Mouse (Mus musculus) cerebellum, adult 2 months (tissue): Measurements from ENCODE around the gene Sde2. TPM values are rescaled to one million over a fixed set of nuclear protein-coding genes. Genes with fewer than 3 reads are reported as not detected.

ENCODE experiments used
- DNase-seq, 2 experiments: peaks; one replicate each; pipeline ENCODE4 v3.0.0; 2021
- H3K27ac ChIP-seq: fragments of 200-500 bp; 2 replicates; pipeline ENCODE4 v1.5.1; 2012; ENCODE audit warnings: low read length, control low read depth, inconsistent platforms; ENCODE audit not compliant: insufficient read depth
- H3K27me3 ChIP-seq: fragments of 200-500 bp; 2 replicates; pipeline ENCODE4 v1.6.1; 2012; ENCODE audit warnings: inconsistent platforms, mild to moderate bottlenecking, low read length, moderate library complexity; ENCODE audit not compliant: control insufficient read depth, insufficient read depth
- H3K4me1 ChIP-seq: fragments of 200-500 bp; 2 replicates; pipeline ENCODE4 v1.6.1; 2011; ENCODE audit warnings: low read length; ENCODE audit not compliant: control insufficient read depth, insufficient read depth
- H3K4me3 ChIP-seq: fragments of 200-500 bp; replicated peaks from 2 replicates; pipeline ENCODE3; 2011; ENCODE audit warnings: mild to moderate bottlenecking, low read depth, low read length, control low read depth; ENCODE audit not compliant: insufficient read depth
- CTCF ChIP-seq: fragments of 200-500 bp; IDR thresholded peaks from 2 replicates; pipeline ENCODE4 v1.5.1; 2011; ENCODE audit warnings: low read depth, mild to moderate bottlenecking, control low read depth, low read length, moderate library complexity, borderline replicate concordance; ENCODE audit not compliant: insufficient read depth
- POLR2A ChIP-seq: fragments of 200-500 bp; IDR thresholded peaks from 2 replicates; pipeline ENCODE4 v1.6.1; 2011; ENCODE audit warnings: low read length, control low read depth, borderline replicate concordance; ENCODE audit not compliant: insufficient read depth
- WGBS: fragments of 180-500 bp; shearing (Covaris S2); methylation state at CpG from one replicate; pipeline ENCODE4 v1.1.7; 2018; 5-methylcytosine and 5-hydroxymethylcytosine counted together
- polyA plus RNA-seq: library from polyadenylated mRNA; depleted of rRNA; stranded (reverse); fragments of >200 nt; gene quantifications from 2 replicates; pipeline ENCODE4 v1.2.3, GENCODE M21; 2012

The Sde2 gene
- polyA plus RNA-seq, 1 experiment = 16.8 TPM

- DNase-seq = peak; percentile 62 to 70
- H3K27me3 ChIP-seq = no peaks in the 10 kb centered on the region
- H3K27ac ChIP-seq = peak overlapping the region; percentile 80
- H3K4me1 ChIP-seq = peaks cover 19% of the 10 kb centered on the region; the same call in 1 of the 2 replicates
- peak overlapping the region; percentile 85 for H3K4me3 ChIP-seq
- WGBS = under 1% methylated on average over 71 of the region's 71 CpGs
- TF ChIP-seq POLR2A (no peak), CTCF (no peak)
Observed at GRCm38 (mm10) chr1:180812463-180813408, 38.2 kb upstream of the Sde2 start.

- Histone ChIP-seq H3K4me1 (peaks cover 14% of the 10 kb centered on the region; the same call in 1 of the 2 replicates), H3K4me3 (peak overlapping the region; percentile 85), H3K27me3 (no peaks in the 10 kb centered on the region), H3K27ac (peak overlapping the region; percentile 100)
- 2% methylated on average over 61 of the region's 65 CpGs for WGBS
- DNase-seq = peak; percentile 96
- TF ChIP-seq POLR2A (peak; percentile 95), CTCF (no peak)
Observed at GRCm38 (mm10) chr1:180813409-180813884, 37.5 kb upstream of the Sde2 start.

GRCm38 (mm10) chr1:180813885-180814740 is 36.8 kb upstream of the Sde2 start, which contains the start of gene H3f3a:
Gene H3f3a, minus strand, starts transcription at chr1:180813943.
- DNase-seq = peak; percentile 87 to 93
- Histone ChIP-seq H3K4me3 (peak within 1 kb of the TSS; percentile 85), H3K27ac (peak within 1 kb of the TSS; percentile 100), H3K27me3 (no peaks in the 10 kb centered on the region), H3K4me1 (peaks cover 9% of the 10 kb centered on the region; the same call in 1 of the 2 replicates)
- peak; percentile 23; the same call in 1 of the 2 replicates for TF ChIP-seq POLR2A
- no peak for TF ChIP-seq CTCF
- WGBS = 2% methylated on average over 65 of the region's 69 CpGs

- WGBS = 20% methylated on average over 12 of the region's 12 CpGs
- no peak for DNase-seq
- Histone ChIP-seq H3K27ac (no peak overlapping the region), H3K4me1 (peaks cover 6% of the 10 kb centered on the region; the same call in 1 of the 2 replicates), H3K27me3 (no peaks in the 10 kb centered on the region), H3K4me3 (peak overlapping the region; percentile 10)
- TF ChIP-seq POLR2A = no peak
Observed at GRCm38 (mm10) chr1:180815371-180816024, 35.4 kb upstream of the Sde2 start.

GRCm38 (mm10) chr1:180818000-180818399 is 32.9 kb upstream of the Sde2 start:
- Histone ChIP-seq H3K27ac (no peak overlapping the region), H3K27me3 (no peaks in the 10 kb centered on the region), H3K4me1 (peaks cover 6% of the 10 kb centered on the region; the same call in 1 of the 2 replicates), H3K4me3 (no peak overlapping the region)
- no peak for DNase-seq
- TF ChIP-seq POLR2A (no peak), CTCF (no peak)
- WGBS = 84% methylated on average over 2 of the region's 2 CpGs

GRCm38 (mm10) chr1:180821101-180821500 is 29.8 kb upstream of the Sde2 start:
- 90% methylated on average over 6 of the region's 6 CpGs for WGBS
- Histone ChIP-seq H3K4me3 (no peak overlapping the region), H3K27me3 (no peaks in the 10 kb centered on the region)

GRCm38 (mm10) chr1:180822276-180822675 is 28.7 kb upstream of the Sde2 start:
- Histone ChIP-seq H3K4me3 (no peak overlapping the region), H3K27me3 (no peaks in the 10 kb centered on the region), H3K4me1 (no peaks in the 10 kb centered on the region), H3K27ac (no peak overlapping the region)
- 92% methylated on average over 5 of the region's 5 CpGs for whole genome bisulfite sequencing
- DNase-seq = no peak
- no peak for TF ChIP-seq CTCF
- TF ChIP-seq POLR2A = no peak

More at GRCm38 (mm10) chr1:180821101-180821500, 29.8 kb upstream of the Sde2 start:
- DNase-seq = no peak
- no peaks in the 10 kb centered on the region; the same call in 1 of the 2 replicates for H3K4me1 ChIP-seq
- H3K27ac ChIP-seq = no peak overlapping the region
- TF ChIP-seq CTCF = no peak
- no peak for TF ChIP-seq POLR2A
